Mouse (Mus musculus) embryonic facial prominence, embryonic 10.5 days (tissue): ENCODE measurements at regions not wholly inside any gene's neighbourhood (a gene's known extent, or its start where the extent isn't known, plus 50 kb on each side); places are given as distances from the start of the nearest gene placed in this dataset.
A peak's percentile ranks its signal among the peaks of the same experiment; 100 is the strongest.

Experiments used
- DNase-seq: peaks from one replicate; pipeline ENCODE4 v3.0.0-alpha.2; 2017; ENCODE audit warnings: low spot score
- H3K27ac ChIP-seq: fragments of 300-500 bp; sonication (generic); replicated peaks from 2 replicates; pipeline ENCODE4 v1.5.1; 2016; ENCODE audit warnings: mild to moderate bottlenecking
- H3K27me3 ChIP-seq: fragments of 300-500 bp; sonication (generic); replicated peaks from 2 replicates; pipeline ENCODE4 v1.6.1; 2016; ENCODE audit warnings: low read depth, mild to moderate bottlenecking; ENCODE audit not compliant: poor library complexity, severe bottlenecking
- H3K36me3 ChIP-seq: fragments of 300-500 bp; sonication (generic); replicated peaks from 2 replicates; pipeline ENCODE4 v1.6.1; 2016; ENCODE audit warnings: mild to moderate bottlenecking, moderate library complexity
- H3K4me1 ChIP-seq: fragments of 300-500 bp; sonication (generic); 2 replicates; pipeline ENCODE4 v1.6.1; 2016
- H3K4me3 ChIP-seq: fragments of 300-500 bp; sonication (generic); 2 replicates; pipeline ENCODE4 v1.5.1; 2016; ENCODE audit warnings: mild to moderate bottlenecking, moderate library complexity
- H3K9me3 ChIP-seq: fragments of 300-500 bp; sonication (generic); 2 replicates; pipeline ENCODE4 v1.6.1; 2016; ENCODE audit warnings: mild to moderate bottlenecking
- WGBS: fragments of 180-500 bp; shearing (Covaris S2); methylation state at CpG from one replicate; pipeline ENCODE4 v1.1.7; 2016; 5-methylcytosine and 5-hydroxymethylcytosine counted together

- WGBS = 8% methylated on average over 2 of the region's 2 CpGs
- H3K36me3 ChIP-seq = no peaks in the 10 kb centered on the region
- DNase-seq = peak; percentile 10
- no peaks in the 10 kb centered on the region for H3K9me3 ChIP-seq
- H3K27ac ChIP-seq = no peak overlapping the region
- H3K27me3 ChIP-seq = no peaks in the 10 kb centered on the region
- no peak overlapping the region for H3K4me3 ChIP-seq
- peaks cover 13% of the 10 kb centered on the region for H3K4me1 ChIP-seq
These were observed 107.9 kb downstream of the Oma1 start for GRCm38 (mm10) chr4:103421541-103421951.

- no peak for DNase-seq
- no peaks in the 10 kb centered on the region for H3K9me3 ChIP-seq
- 93% methylated on average over 1 of the region's 1 CpGs for WGBS
- H3K27me3 ChIP-seq = no peaks in the 10 kb centered on the region
- no peaks in the 10 kb centered on the region for H3K4me1 ChIP-seq
- no peaks in the 10 kb centered on the region for H3K36me3 ChIP-seq
- H3K27ac ChIP-seq = no peak overlapping the region
- no peak overlapping the region for H3K4me3 ChIP-seq
These were observed 127.8 kb downstream of the Oma1 start for GRCm38 (mm10) chr4:103441383-103441782.

GRCm38 (mm10) chr4:103441955-103442354, 128.3 kb downstream of the Oma1 start:
- no peaks in the 10 kb centered on the region for H3K36me3 ChIP-seq
- no peak overlapping the region for H3K4me3 ChIP-seq
- H3K27ac ChIP-seq = no peak overlapping the region
- 90% methylated on average over 11 of the region's 11 CpGs for WGBS
- no peaks in the 10 kb centered on the region for H3K27me3 ChIP-seq
- no peak for DNase-seq
- no peaks in the 10 kb centered on the region for H3K9me3 ChIP-seq
- no peaks in the 10 kb centered on the region for H3K4me1 ChIP-seq

- H3K4me3 ChIP-seq = no peak overlapping the region
- H3K27ac ChIP-seq = no peak overlapping the region
- no peaks in the 10 kb centered on the region for H3K4me1 ChIP-seq
- WGBS = 89% methylated on average over 1 of the region's 1 CpGs
- DNase-seq = no peak
- no peaks in the 10 kb centered on the region for H3K36me3 ChIP-seq
- H3K9me3 ChIP-seq = no peaks in the 10 kb centered on the region
- H3K27me3 ChIP-seq = no peaks in the 10 kb centered on the region
These were observed 135.7 kb downstream of the Oma1 start for GRCm38 (mm10) chr4:103449276-103449675.

- no peaks in the 10 kb centered on the region for H3K4me1 ChIP-seq
- DNase-seq = no peak
- H3K4me3 ChIP-seq = no peak overlapping the region
- H3K27ac ChIP-seq = no peak overlapping the region
- no peaks in the 10 kb centered on the region for H3K36me3 ChIP-seq
- H3K27me3 ChIP-seq = no peaks in the 10 kb centered on the region
- H3K9me3 ChIP-seq = no peaks in the 10 kb centered on the region
- WGBS = 89% methylated on average over 2 of the region's 2 CpGs
These were observed 136.5 kb downstream of the Oma1 start for GRCm38 (mm10) chr4:103450121-103450520.

- Histone ChIP-seq H3K36me3 (no peaks in the 10 kb centered on the region), H3K27me3 (no peaks in the 10 kb centered on the region), H3K4me3 (no peak overlapping the region), H3K27ac (no peak overlapping the region), H3K9me3 (no peaks in the 10 kb centered on the region), H3K4me1 (no peaks in the 10 kb centered on the region)
- WGBS = 80% methylated on average over 2 of the region's 2 CpGs
- DNase-seq = no peak
These were observed 141.8 kb downstream of the Oma1 start for GRCm38 (mm10) chr4:103455458-103455857.

GRCm38 (mm10) chr4:103466019-103466589, 152.5 kb downstream of the Oma1 start:
- no peaks in the 10 kb centered on the region for H3K27me3 ChIP-seq

GRCm38 (mm10) chr4:103475596-103475995, 143.6 kb upstream of the Dab1 start:
- Histone ChIP-seq H3K36me3 (no peaks in the 10 kb centered on the region), H3K9me3 (no peaks in the 10 kb centered on the region), H3K27me3 (no peaks in the 10 kb centered on the region), H3K4me1 (no peaks in the 10 kb centered on the region), H3K4me3 (no peak overlapping the region), H3K27ac (no peak overlapping the region)
- no peak for DNase-seq
- 87% methylated on average over 1 of the region's 1 CpGs for WGBS

More at GRCm38 (mm10) chr4:103466019-103466589, 152.5 kb downstream of the Oma1 start:
- no peaks in the 10 kb centered on the region for H3K9me3 ChIP-seq
- H3K36me3 ChIP-seq = no peaks in the 10 kb centered on the region
- no peak overlapping the region for H3K4me3 ChIP-seq
- no peak overlapping the region for H3K27ac ChIP-seq
- H3K4me1 ChIP-seq = no peaks in the 10 kb centered on the region
- no peak for DNase-seq
- 76% methylated on average over 7 of the region's 7 CpGs for WGBS

GRCm38 (mm10) chr4:103486140-103486965, 132.8 kb upstream of the Dab1 start:
- Histone ChIP-seq H3K27ac (no peak overlapping the region), H3K27me3 (no peaks in the 10 kb centered on the region), H3K4me3 (no peak overlapping the region), H3K36me3 (no peaks in the 10 kb centered on the region), H3K4me1 (peaks cover 10% of the 10 kb centered on the region; the same call in 1 of the 2 replicates), H3K9me3 (no peaks in the 10 kb centered on the region)
- DNase-seq = no peak
- 58% methylated on average over 8 of the region's 8 CpGs for WGBS

- no peak for DNase-seq
- Histone ChIP-seq H3K27me3 (no peaks in the 10 kb centered on the region), H3K4me1 (no peaks in the 10 kb centered on the region), H3K36me3 (no peaks in the 10 kb centered on the region), H3K9me3 (no peaks in the 10 kb centered on the region), H3K27ac (no peak overlapping the region), H3K4me3 (no peak overlapping the region)
- WGBS = 60% methylated on average over 2 of the region's 2 CpGs
These were observed 110.7 kb upstream of the Dab1 start for GRCm38 (mm10) chr4:103508435-103508834.

- no peaks in the 10 kb centered on the region for H3K27me3 ChIP-seq
- 84% methylated on average over 1 of the region's 1 CpGs for WGBS
These were observed 106.3 kb upstream of the Dab1 start for GRCm38 (mm10) chr4:103512901-103513300.

GRCm38 (mm10) chr4:103521870-103522609, 97.1 kb upstream of the Dab1 start:
- Histone ChIP-seq H3K36me3 (no peaks in the 10 kb centered on the region), H3K27ac (no peak overlapping the region), H3K4me1 (no peaks in the 10 kb centered on the region), H3K9me3 (no peaks in the 10 kb centered on the region), H3K4me3 (no peak overlapping the region), H3K27me3 (no peaks in the 10 kb centered on the region)
- 82% methylated on average over 5 of the region's 5 CpGs for WGBS
- no peak for DNase-seq

More at GRCm38 (mm10) chr4:103512901-103513300, 106.3 kb upstream of the Dab1 start:
- Histone ChIP-seq H3K4me1 (no peaks in the 10 kb centered on the region), H3K27ac (no peak overlapping the region), H3K4me3 (no peak overlapping the region), H3K36me3 (no peaks in the 10 kb centered on the region), H3K9me3 (no peaks in the 10 kb centered on the region)
- DNase-seq = no peak
